Mouse (Mus musculus) forebrain, embryonic 15.5 days (tissue): ENCODE data around the gene Bet1. TPM values are rescaled to one million over a fixed set of nuclear protein-coding genes. Genes with fewer than 3 reads are reported as not detected.

ENCODE experiments used
- polyA plus RNA-seq: library from polyadenylated mRNA; unstranded; fragments of >200 nt; fragmentation: Nextera tagmentation; extraction: Ambion mirVana; gene quantifications from 2 replicates; pipeline ENCODE4 v1.2.1, GENCODE M21; 2015

The Bet1 gene
- polyA plus RNA-seq, 1 experiment from 2014 or later = 34.5 TPM

Other genes starting within 250 kb of the Bet1 start
- 0.19 and 0.25 TPM in 2 replicates for gene Tfpi2, start 98.1 kb downstream of the Bet1 start, polyA plus RNA-seq
- gene Gngt1, start 93.2 kb downstream of the Bet1 start, polyA plus RNA-seq = not detected in 2 replicates
- 21.5 and 21.7 TPM in 2 replicates for gene Gng11, start 83.1 kb downstream of the Bet1 start, polyA plus RNA-seq